Mouse (Mus musculus): ENCODE measurements around the gene Cdpf1.

- no peak for TF ChIP-seq CTCF (IDR thresholded peaks at IDR 0.05; ENCODE audit: extremely low read depth, insufficient read length, insufficient replicate concordance, low read depth, low read length)
- TF ChIP-seq POLR2A (IDR thresholded peaks at IDR 0.05; ENCODE audit: low read depth, low read length) = peak; percentile 63; the same call in 1 of the 2 replicates
These were observed 48.1 kb upstream of the Cdpf1 start, which contains the start of gene Gtse1 for GRCm38 (mm10) chr15:85859490-85860031.
